Mouse (Mus musculus) kidney, adult 2 months (tissue): ENCODE measurements around the gene Rpgrip1l.

Experiments
- CTCF ChIP-seq: fragments of 200-500 bp; conservative IDR thresholded peaks from 2 replicates; pipeline ENCODE4 v1.5.1; 2011; ENCODE audit warnings: low read depth, mild to moderate bottlenecking, control low read depth, low read length, moderate library complexity, mixed read lengths; ENCODE audit not compliant: insufficient read depth, insufficient read length
- POLR2A ChIP-seq: fragments of 200-500 bp; IDR thresholded peaks from one replicate; pipeline ENCODE4 v1.6.1; 2011; ENCODE audit warnings: low read depth, low read length, control low read depth

DNA sequence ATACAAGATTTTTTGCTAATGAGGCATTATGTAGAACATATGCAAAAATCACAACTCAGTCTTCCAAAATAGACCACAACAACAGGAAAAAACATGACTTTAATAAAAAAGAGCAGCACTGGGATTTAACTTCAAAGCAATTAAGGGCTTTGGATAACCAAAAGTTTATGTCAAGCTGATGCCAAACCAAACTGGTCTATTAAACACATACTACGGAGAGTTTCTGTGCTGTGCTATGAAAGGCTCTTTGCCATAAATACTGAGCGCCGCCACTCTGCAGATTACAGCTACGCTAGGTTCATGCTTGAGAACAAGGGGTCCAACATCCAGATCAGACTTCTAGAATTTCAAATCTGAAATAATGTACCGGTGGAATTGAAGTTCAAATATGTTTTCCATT lies 17.3 kb downstream of the Rpgrip1l start:
- TF ChIP-seq POLR2A (no peak), CTCF (no peak)
